Mouse (Mus musculus) liver, adult 2 months (tissue): ENCODE data around the gene Tmem269.

Experiments
- CTCF ChIP-seq: fragments of 200-500 bp; IDR thresholded peaks from 2 replicates; pipeline ENCODE4 v1.5.1; 2011; ENCODE audit warnings: low read depth, low read length, control low read depth
- POLR2A ChIP-seq: fragments of 200-500 bp; IDR thresholded peaks from 2 replicates; pipeline ENCODE4 v1.6.1; 2011; ENCODE audit warnings: low read length, control low read depth; ENCODE audit not compliant: insufficient read depth; ENCODE audit errors: extremely low read depth

GRCm38 (mm10) chr4:119218169-119218568 lies at the start of gene Tmem269:
- TF ChIP-seq CTCF, result no peak
- no peak for TF ChIP-seq POLR2A
